Mouse (Mus musculus) ES-E14 (cell line): Measurements from ENCODE around the gene Sdhb. TPM values are rescaled to one million over a fixed set of nuclear protein-coding genes. Genes with fewer than 3 reads are reported as not detected.

ENCODE experiments used
- DNase-seq: peaks from one replicate; pipeline ENCODE4 v3.0.0-alpha.2; 2013; ENCODE audit warnings: low read depth, low spot score
- H3K27ac ChIP-seq: 2 replicates; pipeline ENCODE4 v1.5.1; 2012; ENCODE audit warnings: low read depth, mild to moderate bottlenecking, low read length, moderate library complexity, mixed read lengths; ENCODE audit not compliant: poor library complexity, insufficient read depth, severe bottlenecking
- H3K36me3 ChIP-seq: 2 replicates; pipeline ENCODE4 v1.6.1; 2012; ENCODE audit warnings: mild to moderate bottlenecking, low read length, moderate library complexity, mixed read lengths; ENCODE audit not compliant: control insufficient read depth, poor library complexity, insufficient read depth, severe bottlenecking
- H3K4me1 ChIP-seq, 2 experiments: fragments of 150-350 bp in 1 of 2; sonication (generic) in 1 of 2; 2 replicates each; pipeline ENCODE4 v1.6.1; 2012; ENCODE audit warnings: low read length in 2 of 2, mild to moderate bottlenecking in 1 of 2, mixed read lengths in 1 of 2; ENCODE audit not compliant: control insufficient read depth in 2 of 2, insufficient read depth in 2 of 2, poor library complexity in 1 of 2
- H3K4me3 ChIP-seq, 2 experiments: fragments of 150-350 bp in 1 of 2; sonication (generic) in 1 of 2; 2 replicates each; pipeline ENCODE4 v1.5.1; 2012; ENCODE audit warnings: low read length in 2 of 2, low read depth in 1 of 2, mild to moderate bottlenecking in 1 of 2, mixed read lengths in 1 of 2; ENCODE audit not compliant: insufficient read depth in 1 of 2, poor library complexity in 1 of 2, severe bottlenecking in 1 of 2
- H3K9ac ChIP-seq: 2 replicates; pipeline ENCODE4 v1.6.1; 2012; ENCODE audit warnings: low read depth, mild to moderate bottlenecking, low read length, mixed read lengths; ENCODE audit not compliant: poor library complexity, insufficient read depth, severe bottlenecking
- H3K9me3 ChIP-seq: fragments of 150-350 bp; sonication (generic); 2 replicates; pipeline ENCODE4 v1.6.1; 2012; ENCODE audit warnings: low read depth, mild to moderate bottlenecking, low read length; ENCODE audit not compliant: control insufficient read depth, insufficient read depth
- CHD2 ChIP-seq: IDR thresholded peaks from 2 replicates; pipeline ENCODE4 v1.6.1; 2014; ENCODE audit warnings: mild to moderate bottlenecking, low read depth, low read length, inconsistent platforms
- HCFC1 ChIP-seq: IDR thresholded peaks from 2 replicates; pipeline ENCODE4 v1.6.1; 2012; ENCODE audit warnings: low read length, inconsistent platforms, borderline replicate concordance; ENCODE audit not compliant: insufficient read depth
- MAFK ChIP-seq: IDR thresholded peaks from 2 replicates; pipeline ENCODE4 v1.6.1; 2014; ENCODE audit warnings: mild to moderate bottlenecking, low read depth, low read length, inconsistent platforms; ENCODE audit not compliant: insufficient read depth
- ZC3H11A ChIP-seq: IDR thresholded peaks from 2 replicates; pipeline ENCODE4 v1.6.1; 2012; ENCODE audit warnings: low read depth, mild to moderate bottlenecking, inconsistent platforms, low read length, borderline replicate concordance
- ZNF384 ChIP-seq: IDR thresholded peaks from 2 replicates; pipeline ENCODE4 v1.6.1; 2012; ENCODE audit warnings: low read depth, low read length, inconsistent platforms
- in situ Hi-C, 2 experiments: fragments of 600-800 bp; cut with MboI; formaldehyde crosslinking; loops; one replicate each; pipeline ENCODE4 v1.15.1; 2025; ENCODE audit warnings: low sequenced_read_pairs in 2 of 2, inconsistent platforms in 1 of 2; ENCODE audit not compliant: unreplicated experiment in 2 of 2
- total RNA-seq: library from RNA; depleted of rRNA; stranded (reverse); fragments of 300-350 nt; gene quantifications from 2 replicates; pipeline ENCODE4 v1.2.3, GENCODE M21; 2012

Gene Sdhb
- total RNA-seq, 1 experiment: 135 TPM

DNA sequence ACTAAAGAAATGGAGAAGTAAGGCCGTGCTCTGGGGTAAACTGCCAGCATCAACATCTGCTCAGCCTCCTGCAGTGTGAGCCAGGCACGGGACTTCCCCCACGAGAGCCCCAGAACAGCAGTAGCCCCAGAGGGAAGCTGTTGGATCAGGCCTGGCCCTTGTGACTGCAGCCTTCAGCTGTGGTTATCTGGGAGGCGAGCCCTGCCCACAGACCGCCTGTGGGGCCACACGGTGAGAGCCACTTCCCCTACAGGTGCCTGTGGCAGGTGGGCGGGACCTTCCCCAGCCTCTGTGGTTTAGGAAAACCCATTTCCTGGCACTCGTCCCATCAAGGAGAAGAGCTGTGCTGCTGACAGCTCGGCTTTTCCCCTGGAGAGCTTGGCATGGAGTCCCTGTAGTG, 22.4 kb downstream of the Sdhb start:
- H3K36me3 ChIP-seq: peaks cover 11% of the 10 kb centered on the region
- in situ Hi-C loops: no loop called here
- TF ChIP-seq ZC3H11A (no peak), ZNF384 (no peak), MAFK (no peak), CHD2 (no peak), HCFC1 (no peak)
- H3K9me3 ChIP-seq: no peaks in the 10 kb centered on the region
- DNase-seq: no peak
- H3K9ac ChIP-seq: no peak overlapping the region
- H3K27ac ChIP-seq: no peak overlapping the region
- no peak overlapping the region for H3K4me3 ChIP-seq
- H3K4me1 ChIP-seq: peaks cover 2 to 7% of the 10 kb centered on the region in 2 experiments; a peak in 3 of 4 replicates

DNA sequence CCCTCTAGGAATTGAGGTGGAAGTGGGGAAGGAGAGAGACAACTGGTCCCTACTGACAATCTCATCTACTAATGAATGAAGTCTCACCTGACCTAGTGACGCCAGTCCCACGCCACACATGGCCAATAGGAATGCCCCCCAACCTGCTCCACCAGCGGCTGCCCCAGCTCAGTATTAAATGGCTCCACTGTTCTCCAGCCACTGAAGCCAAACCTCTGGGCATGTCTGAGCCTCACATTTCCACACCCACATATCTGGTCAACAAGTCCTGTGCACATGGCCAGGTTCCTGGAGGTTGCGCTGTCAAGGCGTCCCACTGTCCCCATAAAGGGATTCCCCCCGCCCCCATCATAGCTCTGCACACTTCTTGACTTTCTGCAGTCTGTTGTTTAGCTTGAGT, 23.5 kb downstream of the Sdhb start:
- Histone ChIP-seq H3K9me3 (no peaks in the 10 kb centered on the region), H3K36me3 (peaks cover 4% of the 10 kb centered on the region; the same call in 1 of the 2 replicates), H3K9ac (no peak overlapping the region), H3K27ac (no peak overlapping the region), H3K4me3 (no peak overlapping the region), H3K4me1 (peaks cover 2 to 13% of the 10 kb centered on the region in 2 experiments; a peak in 3 of 4 replicates)
- in situ Hi-C loops: no loop called here
- no peak for TF ChIP-seq ZNF384
- no peak for TF ChIP-seq HCFC1
- no peak for TF ChIP-seq ZC3H11A
- TF ChIP-seq MAFK: no peak
- no peak for TF ChIP-seq CHD2
- no peak for DNase-seq

DNA sequence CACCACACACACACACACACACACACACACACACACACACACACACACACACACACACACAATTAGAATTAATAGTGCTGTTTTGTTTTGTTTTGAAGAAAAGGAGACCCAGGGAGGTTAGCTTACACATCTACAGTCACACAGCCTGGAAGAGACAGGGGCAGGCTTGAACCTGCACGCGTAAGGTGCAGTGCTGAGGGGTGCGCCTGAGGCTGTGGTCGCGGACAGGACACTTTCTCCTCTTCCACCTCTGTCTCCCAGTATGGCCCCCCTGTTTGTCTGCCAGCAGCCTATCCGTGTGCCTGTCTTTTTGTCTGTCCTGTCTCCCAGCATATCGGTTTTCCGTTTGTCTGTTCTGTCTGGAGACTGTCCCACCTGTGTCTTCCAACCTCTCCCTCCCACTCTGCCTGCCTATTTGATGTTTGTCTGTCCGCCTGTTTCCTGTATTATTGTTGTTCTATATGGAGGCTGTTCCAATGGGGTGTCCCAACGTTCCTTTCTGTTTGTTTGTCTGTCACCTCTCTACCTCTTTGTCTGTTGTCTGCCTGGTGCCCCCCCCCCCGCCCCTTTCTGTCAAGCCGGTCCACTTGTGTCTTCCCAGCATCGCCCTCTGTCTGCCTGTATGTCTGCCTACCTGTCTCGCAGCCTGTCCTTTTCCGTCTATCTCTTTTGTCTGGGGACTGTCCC, 25.2 kb downstream of the Sdhb start:
- Histone ChIP-seq H3K27ac (no peak overlapping the region), H3K9me3 (no peaks in the 10 kb centered on the region), H3K4me3 (peak overlapping the region; percentile 93 to 94), H3K36me3 (no peaks in the 10 kb centered on the region), H3K9ac (no peak overlapping the region), H3K4me1 (peaks cover 2 to 13% of the 10 kb centered on the region in 2 experiments; a peak in 3 of 4 replicates)
- TF ChIP-seq CHD2: no peak
- TF ChIP-seq ZC3H11A: no peak
- TF ChIP-seq ZNF384: no peak
- TF ChIP-seq MAFK: no peak
- no peak for TF ChIP-seq HCFC1
- in situ Hi-C loops: no loop called here
- DNase-seq: no peak

DNA sequence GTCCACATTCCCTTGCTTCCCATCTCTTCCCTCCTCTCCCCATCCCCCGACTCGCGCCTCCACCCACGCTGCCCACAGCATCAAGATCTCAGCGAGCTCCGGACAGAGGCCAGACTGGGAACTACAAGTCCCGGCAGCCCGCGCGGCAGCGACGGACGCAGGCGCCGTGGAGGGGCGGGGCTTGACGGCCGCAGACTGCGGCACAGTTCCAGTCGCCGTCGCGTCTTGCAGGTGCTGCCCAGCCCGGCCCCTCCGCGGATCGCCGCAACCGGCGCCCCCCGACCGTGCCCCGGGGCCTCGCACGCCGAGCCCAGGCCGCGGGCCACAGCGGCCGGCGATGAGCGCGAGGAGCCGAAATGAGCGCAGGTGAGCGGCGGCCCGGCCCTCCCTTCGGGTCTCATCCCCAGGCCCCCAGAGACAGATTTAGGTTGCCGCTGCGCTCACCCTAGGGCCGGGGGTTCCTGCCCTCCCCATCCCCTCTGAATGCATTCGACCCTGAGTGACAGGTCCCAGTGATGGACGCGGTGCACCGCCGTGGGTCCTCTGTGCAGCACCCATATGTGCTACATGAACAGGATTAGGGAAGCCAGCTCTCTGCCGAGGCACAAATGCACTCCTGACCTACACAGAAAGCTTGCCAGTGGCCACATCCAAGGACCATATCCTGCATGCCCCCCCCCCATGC, 25.9 kb downstream of the Sdhb start, which contains the start of gene Atp13a2:
Gene Atp13a2 (plus strand): TSS at position 163 of the 685 bp plus-strand sequence.
- H3K9ac ChIP-seq: peak within 1 kb of the TSS; percentile 87
- H3K27ac ChIP-seq: no peak within 1 kb of the TSS
- peak within 1 kb of the TSS; percentile 93 to 94 for H3K4me3 ChIP-seq
- peak; percentile 59 for DNase-seq
- no peaks in the 10 kb centered on the region for H3K9me3 ChIP-seq
- in situ Hi-C loops: no loop called here
- peaks cover 2 to 13% of the 10 kb centered on the region in 2 experiments; a peak in 3 of 4 replicates for H3K4me1 ChIP-seq
- TF ChIP-seq MAFK (no peak), HCFC1 (peak; percentile 94)
- H3K36me3 ChIP-seq: no peaks in the 10 kb centered on the region
